Mouse (Mus musculus) midbrain, embryonic 14.5 days (tissue): ENCODE measurements at regions not wholly inside any gene's neighbourhood (a gene's known extent, or its start where the extent isn't known, plus 50 kb on each side); places are given as distances from the start of the nearest gene placed in this dataset.

Experiments used
- ATAC-seq: fragments of 200-750 bp; cut with Nextera tagmentation; 2 replicates; pipeline ENCODE4 v1.8.0; 2017; ENCODE audit warnings: moderate number of reproducible peaks, moderate library complexity; ENCODE audit not compliant: low FRiP score, low TSS enrichment
- DNase-seq: peaks from one replicate; pipeline ENCODE4 v3.0.0-alpha.2; 2015
- H3K27ac ChIP-seq: fragments of 300-500 bp; sonication (generic); replicated peaks from 2 replicates; pipeline ENCODE4 v1.5.1; 2014; ENCODE audit warnings: mild to moderate bottlenecking, low read depth, low read length, moderate library complexity
- H3K27me3 ChIP-seq: fragments of 300-500 bp; sonication (generic); 2 replicates; pipeline ENCODE4 v1.6.1; 2014; ENCODE audit warnings: low read length, control low read depth, mixed read lengths; ENCODE audit not compliant: control insufficient read depth, insufficient read depth
- H3K36me3 ChIP-seq: fragments of 300-500 bp; sonication (generic); 2 replicates; pipeline ENCODE4 v1.6.1; 2014; ENCODE audit warnings: low read length, control low read depth; ENCODE audit not compliant: control insufficient read depth, insufficient read depth
- H3K4me1 ChIP-seq: fragments of 300-500 bp; sonication (generic); 2 replicates; pipeline ENCODE4 v1.6.1; 2014; ENCODE audit warnings: mild to moderate bottlenecking, antibody characterized with exemption, low read length, control low read depth; ENCODE audit not compliant: control insufficient read depth, insufficient read depth
- H3K4me2 ChIP-seq: fragments of 300-500 bp; sonication (generic); 2 replicates; pipeline ENCODE4 v1.6.1; 2014; ENCODE audit warnings: mild to moderate bottlenecking, low read length, moderate library complexity
- H3K4me3 ChIP-seq: fragments of 300-500 bp; sonication (generic); replicated peaks from 2 replicates; pipeline ENCODE4 v1.5.1; 2014; ENCODE audit warnings: low read depth, low read length
- H3K9ac ChIP-seq: fragments of 300-500 bp; sonication (generic); replicated peaks from 2 replicates; pipeline ENCODE4 v1.6.1; 2014; ENCODE audit warnings: mild to moderate bottlenecking, low read length, moderate library complexity
- H3K9me3 ChIP-seq: fragments of 300-500 bp; sonication (generic); 2 replicates; pipeline ENCODE4 v1.6.1; 2016; ENCODE audit warnings: low read length, control low read depth, mixed read lengths; ENCODE audit not compliant: control insufficient read depth
- WGBS: fragments of 180-500 bp; shearing (Covaris S2); extraction: QIAGEN DNeasy Blood & Tissue Kit; methylation state at CpG from one replicate; pipeline ENCODE4 v1.1.7; 2014; 5-methylcytosine and 5-hydroxymethylcytosine counted together

DNA sequence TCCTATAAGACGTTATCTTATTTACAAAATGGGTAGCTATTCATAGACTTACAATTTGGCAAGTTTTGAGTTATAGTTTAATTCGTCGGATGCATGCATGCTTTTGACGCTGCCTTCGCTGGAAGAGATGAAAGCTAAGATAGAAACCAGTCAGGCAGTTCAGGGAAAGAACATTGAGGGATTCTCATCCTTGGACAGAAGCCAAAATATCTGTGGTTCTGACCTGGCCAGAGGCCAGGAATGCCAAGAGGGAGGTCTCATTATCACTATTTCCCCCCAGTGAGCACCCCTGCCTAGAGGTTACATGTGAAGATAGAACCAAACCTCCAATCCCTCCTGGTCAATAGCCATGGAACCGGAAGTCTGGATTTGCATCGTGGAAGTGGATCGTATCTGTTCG, 167.1 kb upstream of the Ankrd55 start:
- ATAC-seq (no peak), DNase-seq (no peak)
- WGBS = 92% methylated on average over 9 of the region's 9 CpGs
- Histone ChIP-seq H3K4me3 (no peak overlapping the region), H3K4me1 (no peaks in the 10 kb centered on the region), H3K27me3 (no peaks in the 10 kb centered on the region), H3K36me3 (no peaks in the 10 kb centered on the region), H3K4me2 (no peak overlapping the region), H3K27ac (no peak overlapping the region), H3K9me3 (no peaks in the 10 kb centered on the region), H3K9ac (no peak overlapping the region)

DNA sequence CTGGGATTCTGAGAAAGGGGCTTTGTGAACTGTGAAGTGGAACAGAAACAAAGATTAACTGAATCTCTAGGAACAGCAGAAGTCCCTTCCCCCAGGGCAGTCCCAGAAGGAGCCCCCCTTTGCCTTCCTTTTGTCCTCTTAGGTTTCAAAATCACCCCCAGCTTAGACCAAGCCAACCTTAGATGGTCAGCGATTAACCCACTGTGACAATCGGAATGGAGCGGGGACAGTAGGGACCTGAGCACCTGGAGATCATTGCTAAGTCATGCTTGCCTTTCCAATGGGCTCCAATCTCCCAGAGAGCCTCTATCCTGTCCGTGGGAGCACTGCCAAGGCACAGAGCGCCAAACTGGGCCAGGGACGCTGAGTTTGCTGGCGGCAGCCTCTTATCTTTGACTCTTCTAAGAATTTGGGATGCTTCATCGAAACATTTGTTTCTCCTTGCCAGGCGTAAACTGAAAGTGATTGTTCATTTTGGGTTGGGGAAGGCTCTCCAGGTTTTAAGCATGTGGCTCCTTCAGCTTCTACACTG, 165.3 kb upstream of the Ankrd55 start:
- ATAC-seq = no peak
- Histone ChIP-seq H3K9ac (no peak overlapping the region), H3K27me3 (no peaks in the 10 kb centered on the region), H3K4me3 (no peak overlapping the region), H3K27ac (no peak overlapping the region), H3K4me2 (no peak overlapping the region), H3K9me3 (no peaks in the 10 kb centered on the region), H3K36me3 (no peaks in the 10 kb centered on the region), H3K4me1 (no peaks in the 10 kb centered on the region)
- DNase-seq = no peak
- WGBS = 64% methylated on average over 9 of the region's 9 CpGs

DNA sequence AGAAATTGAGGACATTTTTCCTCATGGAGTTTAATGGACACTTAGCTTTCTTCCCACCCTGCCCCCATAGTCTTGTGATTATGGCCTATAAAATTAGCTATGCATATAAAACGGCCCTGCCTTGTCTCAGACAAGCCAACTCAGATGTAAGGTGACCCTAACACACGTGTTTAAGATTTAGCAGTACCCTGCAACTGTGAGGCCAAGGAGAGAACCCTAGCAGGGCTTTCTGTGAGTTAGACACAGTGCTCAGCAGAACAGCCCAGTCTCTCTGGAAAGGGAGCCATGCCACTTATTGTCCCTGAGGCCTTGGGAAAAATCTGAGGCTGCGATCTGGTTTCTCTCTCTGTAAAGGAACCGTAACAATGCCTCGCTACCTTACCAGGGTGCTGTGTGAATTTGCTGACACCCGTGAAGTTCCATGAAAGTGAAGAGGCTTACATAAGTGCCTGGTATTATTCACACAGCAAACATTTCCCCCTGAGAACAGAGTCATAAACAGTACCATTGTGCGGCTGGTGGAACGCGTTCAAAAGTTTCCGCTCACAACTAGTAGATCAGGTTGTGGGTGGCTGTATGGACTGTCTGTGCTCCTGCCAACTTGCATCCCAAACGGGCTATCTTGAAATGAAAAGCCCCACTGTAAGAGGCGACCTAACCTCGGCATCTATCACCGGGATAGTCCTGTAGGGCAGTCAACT, 162.3 kb upstream of the Ankrd55 start:
- Histone ChIP-seq H3K4me2 (no peak overlapping the region), H3K36me3 (no peaks in the 10 kb centered on the region), H3K27ac (no peak overlapping the region), H3K27me3 (no peaks in the 10 kb centered on the region), H3K9ac (no peak overlapping the region), H3K4me3 (no peak overlapping the region), H3K9me3 (no peaks in the 10 kb centered on the region), H3K4me1 (peaks cover under 1% of the 10 kb centered on the region; the same call in 1 of the 2 replicates)
- no peak for DNase-seq
- 85% methylated on average over 14 of the region's 14 CpGs for WGBS
- no peak for ATAC-seq

GRCm38 (mm10) chr13:112130220-112130619, 158.0 kb upstream of the Ankrd55 start:
- H3K4me1 ChIP-seq = peaks cover 4% of the 10 kb centered on the region; the same call in 1 of the 2 replicates
- no peak overlapping the region for H3K4me3 ChIP-seq
- ATAC-seq = no peak
- no peaks in the 10 kb centered on the region for H3K36me3 ChIP-seq
- H3K9ac ChIP-seq = no peak overlapping the region
- 86% methylated on average over 4 of the region's 4 CpGs for WGBS
- DNase-seq = no peak
- H3K27me3 ChIP-seq = no peaks in the 10 kb centered on the region
- H3K9me3 ChIP-seq = no peaks in the 10 kb centered on the region
- no peak overlapping the region for H3K4me2 ChIP-seq
- no peak overlapping the region for H3K27ac ChIP-seq

DNA sequence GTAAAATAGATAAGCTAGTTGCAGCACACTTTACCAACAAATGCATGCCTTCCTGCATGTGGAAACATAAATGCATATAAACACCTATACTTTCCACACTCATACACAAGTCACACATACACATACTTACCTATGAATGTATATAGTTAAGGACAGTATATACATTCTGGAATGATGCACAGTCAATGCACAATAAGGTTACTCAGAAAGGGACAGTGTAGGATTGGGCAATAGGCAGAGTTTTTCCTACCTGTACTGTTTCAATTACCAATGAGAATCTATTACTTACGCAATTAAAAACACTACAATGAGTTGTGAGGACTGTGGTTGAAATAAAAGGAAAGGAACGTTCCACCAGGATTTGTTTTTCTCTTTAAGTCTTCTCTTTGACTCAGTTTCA, 157.5 kb upstream of the Ankrd55 start:
- Histone ChIP-seq H3K9me3 (no peaks in the 10 kb centered on the region), H3K4me3 (no peak overlapping the region), H3K36me3 (no peaks in the 10 kb centered on the region), H3K27me3 (no peaks in the 10 kb centered on the region), H3K9ac (no peak overlapping the region), H3K4me2 (no peak overlapping the region), H3K4me1 (peaks cover 4% of the 10 kb centered on the region; the same call in 1 of the 2 replicates), H3K27ac (no peak overlapping the region)
- ATAC-seq (no peak), DNase-seq (no peak)
- WGBS = 71% methylated on average over 2 of the region's 2 CpGs

DNA sequence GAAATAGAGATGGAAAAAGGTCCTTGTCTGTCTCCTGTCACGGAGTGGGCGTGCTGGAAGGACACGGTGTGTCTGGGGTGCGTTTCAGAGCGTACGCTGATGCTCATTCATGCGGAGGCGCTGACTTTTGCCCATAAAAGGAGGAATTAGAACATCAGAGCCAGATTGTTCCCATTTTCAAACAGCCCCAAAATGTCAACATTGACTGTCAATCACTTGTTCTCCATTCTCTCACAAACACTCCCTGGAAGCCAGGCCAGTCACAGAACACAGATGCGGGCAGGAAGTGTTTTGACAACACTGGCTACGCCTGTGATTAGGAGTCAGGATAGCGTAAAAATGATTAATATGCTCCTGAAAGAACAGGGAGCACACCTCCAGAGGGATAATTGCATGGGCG, 157.1 kb upstream of the Ankrd55 start:
- 37% methylated on average over 12 of the region's 12 CpGs for WGBS
- Histone ChIP-seq H3K4me3 (no peak overlapping the region), H3K27ac (no peak overlapping the region), H3K9ac (no peak overlapping the region), H3K9me3 (no peaks in the 10 kb centered on the region), H3K36me3 (no peaks in the 10 kb centered on the region), H3K4me2 (no peak overlapping the region), H3K27me3 (no peaks in the 10 kb centered on the region), H3K4me1 (peaks cover 4% of the 10 kb centered on the region; the same call in 1 of the 2 replicates)
- ATAC-seq = no peak
- no peak for DNase-seq

GRCm38 (mm10) chr13:112133736-112134135, 154.5 kb upstream of the Ankrd55 start:
- no peak overlapping the region for H3K4me3 ChIP-seq
- no peak overlapping the region for H3K4me2 ChIP-seq
- H3K9me3 ChIP-seq = no peaks in the 10 kb centered on the region
- ATAC-seq (no peak), DNase-seq (no peak)
- H3K27me3 ChIP-seq = no peaks in the 10 kb centered on the region
- peaks cover 4% of the 10 kb centered on the region; the same call in 1 of the 2 replicates for H3K4me1 ChIP-seq
- no peaks in the 10 kb centered on the region for H3K36me3 ChIP-seq
- WGBS = 89% methylated on average over 2 of the region's 2 CpGs
- H3K9ac ChIP-seq = no peak overlapping the region
- H3K27ac ChIP-seq = no peak overlapping the region

- H3K9me3 ChIP-seq = no peaks in the 10 kb centered on the region
- H3K27me3 ChIP-seq = no peaks in the 10 kb centered on the region
- H3K9ac ChIP-seq = no peak overlapping the region
- 90% methylated on average over 4 of the region's 4 CpGs for WGBS
- no peak overlapping the region for H3K4me3 ChIP-seq
- ATAC-seq (no peak), DNase-seq (no peak)
- H3K27ac ChIP-seq = no peak overlapping the region
- H3K36me3 ChIP-seq = no peaks in the 10 kb centered on the region
- H3K4me1 ChIP-seq = peaks cover 4% of the 10 kb centered on the region; the same call in 1 of the 2 replicates
- H3K4me2 ChIP-seq = no peak overlapping the region
Observed at GRCm38 (mm10) chr13:112134701-112135100, 153.6 kb upstream of the Ankrd55 start.

GRCm38 (mm10) chr13:112135777-112136176, 152.5 kb upstream of the Ankrd55 start:
- WGBS = 43% methylated on average over 5 of the region's 5 CpGs
- ATAC-seq = no peak
- no peak overlapping the region for H3K4me3 ChIP-seq

More at GRCm38 (mm10) chr13:112135777-112136176, 152.5 kb upstream of the Ankrd55 start:
- no peak for DNase-seq
- Histone ChIP-seq H3K9me3 (no peaks in the 10 kb centered on the region), H3K36me3 (no peaks in the 10 kb centered on the region), H3K4me1 (peaks cover 4% of the 10 kb centered on the region; the same call in 1 of the 2 replicates), H3K27ac (no peak overlapping the region), H3K9ac (no peak overlapping the region), H3K27me3 (no peaks in the 10 kb centered on the region), H3K4me2 (no peak overlapping the region)
